Mouse (Mus musculus) thymus, adult 2 months (tissue): ENCODE data around the gene Zfp987. TPM values are rescaled to one million over a fixed set of nuclear protein-coding genes. Genes with fewer than 3 reads are reported as not detected.
"Not testable (repeated sequence)": the region's sequence is repeated elsewhere in the genome, so short reads cannot be mapped to it uniquely, and the experiment has no call there.

Experiments
- DNase-seq: peaks from one replicate; pipeline ENCODE4 v3.0.0; 2021
- H3K27ac ChIP-seq: fragments of 200-500 bp; 2 replicates; pipeline ENCODE4 v1.5.1; 2012; ENCODE audit warnings: low read length, control low read depth; ENCODE audit not compliant: control insufficient read depth, insufficient read depth
- H3K27me3 ChIP-seq: fragments of 200-500 bp; 2 replicates; pipeline ENCODE4 v1.6.1; 2012; ENCODE audit warnings: mild to moderate bottlenecking, low read length, moderate library complexity, mixed read lengths; ENCODE audit not compliant: control insufficient read depth, insufficient read depth
- H3K36me3 ChIP-seq: fragments of 200-500 bp; 2 replicates; pipeline ENCODE4 v1.6.1; 2012; ENCODE audit warnings: mild to moderate bottlenecking, low read length, moderate library complexity; ENCODE audit not compliant: control insufficient read depth, insufficient read depth
- H3K4me1 ChIP-seq: fragments of 200-500 bp; replicated peaks from 2 replicates; pipeline ENCODE4 v1.6.1; 2012; ENCODE audit warnings: low read length; ENCODE audit not compliant: control insufficient read depth, insufficient read depth
- H3K4me3 ChIP-seq: fragments of 200-500 bp; 2 replicates; pipeline ENCODE4 v1.5.1; 2012; ENCODE audit warnings: mild to moderate bottlenecking, low read length, control low read depth, moderate library complexity; ENCODE audit not compliant: control insufficient read depth, insufficient read depth
- WGBS: fragments of 180-500 bp; shearing (Covaris S2); methylation state at CpG from one replicate; pipeline ENCODE4 v1.1.7; 2018; 5-methylcytosine and 5-hydroxymethylcytosine counted together
- polyA plus RNA-seq: library from polyadenylated mRNA; depleted of rRNA; stranded (reverse); fragments of >200 nt; gene quantifications from 2 replicates; pipeline ENCODE4 v1.2.3, GENCODE M21; 2012; rRNA removed

The Zfp987 gene
- polyA plus RNA-seq, 1 experiment: not detected

GRCm38 (mm10) chr4:146173378-146174226, 76.5 kb downstream of the Zfp987 start:
- DNase-seq: peak; percentile 13
- H3K4me1 ChIP-seq, H3K27me3 ChIP-seq, H3K4me3 ChIP-seq, H3K36me3 ChIP-seq, H3K27ac ChIP-seq: not testable (repeated sequence)
- 60% methylated on average over 4 of the region's 4 CpGs for WGBS

Other genes starting within 250 kb of the Zfp987 start
- not detected in 2 replicates for gene Zfp986, start 228.5 kb upstream of the Zfp987 start, polyA plus RNA-seq
- gene Zfp600, start 59.5 kb downstream of the Zfp987 start, polyA plus RNA-seq: not detected in 2 replicates